Mouse (Mus musculus): ENCODE measurements around the gene Clec1b. TPM values are rescaled to one million over a fixed set of nuclear protein-coding genes. Genes with fewer than 3 reads are reported as not detected.

Clec1b gene
- total RNA-seq (2014; fragmentation: Nextera tagmentation): 0.47 TPM in 1 of 2 replicates, not detected in the other
- total RNA-seq (2017): 2.8 TPM in 1 of 2 replicates, not detected in the other

DNA sequence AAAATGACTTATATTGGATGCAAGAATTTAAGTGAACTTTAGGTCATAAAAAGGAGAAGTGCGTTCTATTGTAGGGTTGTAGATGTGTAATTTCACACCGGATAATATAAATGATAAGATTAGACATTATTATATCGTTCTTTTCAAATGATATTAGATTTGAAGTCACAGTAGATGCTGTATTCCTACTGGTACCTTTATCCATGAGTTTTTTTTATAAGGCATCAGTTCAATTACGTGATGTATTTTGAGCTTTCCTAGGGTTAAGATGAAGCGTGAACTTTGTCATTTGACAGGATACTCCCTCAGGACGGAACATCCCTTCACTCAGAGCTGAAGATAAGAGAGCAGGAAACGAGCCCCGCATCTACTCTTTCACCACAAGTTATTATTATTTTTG lies at the start of gene Clec1b:
Gene Clec1b, plus strand, starts transcription at position 301 of the 400 bp plus-strand sequence.
- ATAC-seq (replicated peaks; ENCODE audit: low FRiP score, low TSS enrichment, poor library complexity, severe bottlenecking): no peak

DNA sequence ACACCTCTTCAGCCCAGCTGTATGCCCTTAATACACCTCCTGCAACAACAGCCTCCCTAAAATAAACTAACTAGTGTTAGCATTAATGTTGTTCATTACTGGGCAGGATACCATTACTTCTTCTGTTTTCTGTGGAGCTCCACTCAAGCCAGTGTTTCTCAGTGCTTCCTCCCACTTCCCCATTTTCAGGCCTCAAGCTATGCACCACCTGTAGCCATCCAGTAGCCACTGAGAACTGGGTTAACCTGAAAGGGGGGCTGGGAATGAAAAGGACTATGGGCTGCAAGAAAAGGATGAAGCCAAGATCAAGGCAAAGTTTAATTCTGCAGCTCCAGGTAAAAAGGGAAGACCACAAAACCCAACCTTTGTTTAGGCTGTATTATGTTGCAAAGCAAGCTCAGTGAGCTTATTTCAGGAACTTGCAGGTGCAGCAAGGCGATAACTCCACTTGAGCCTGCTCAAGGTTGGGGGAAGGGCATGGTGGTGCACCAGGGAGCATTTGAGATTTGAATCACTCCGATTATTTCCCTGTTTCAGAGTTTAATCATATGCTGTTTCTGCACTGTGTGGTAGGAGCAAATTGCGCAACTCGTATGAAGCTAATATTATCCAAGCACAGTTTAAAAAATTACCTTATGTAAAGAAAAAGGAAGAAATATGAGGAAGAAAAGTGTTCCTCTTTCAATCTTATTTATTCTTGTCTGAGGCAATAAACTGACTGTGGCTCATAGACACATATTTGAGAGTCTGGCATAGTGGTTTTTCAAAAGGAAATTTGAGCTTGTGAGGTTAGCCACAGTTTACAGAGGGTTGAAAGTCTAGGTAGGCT lies 47.4 kb upstream of the Clec1b start:
- peak; percentile 92 for ATAC-seq (replicated peaks; ENCODE audit: low FRiP score, low TSS enrichment, poor library complexity, severe bottlenecking)

DNA sequence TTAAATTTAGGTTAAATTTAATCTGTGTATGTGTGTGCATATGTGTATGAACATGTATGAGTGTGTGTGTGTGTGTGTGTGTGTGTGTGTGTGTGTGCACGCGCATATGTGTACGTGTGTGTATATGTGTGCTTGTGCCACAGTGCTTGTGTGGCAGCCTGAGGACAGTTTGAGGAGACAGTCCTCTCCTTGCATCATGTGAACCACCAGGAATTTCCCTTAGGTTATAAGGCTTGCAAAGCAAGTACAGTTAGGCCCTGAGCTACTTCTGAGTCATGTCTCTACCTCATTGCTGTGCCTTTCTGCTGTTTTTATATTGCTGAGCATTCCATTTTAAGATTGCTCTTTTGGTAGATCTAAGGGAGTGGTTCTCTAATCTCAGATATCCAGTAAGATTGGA lies 46.0 kb upstream of the Clec1b start:
- ATAC-seq (replicated peaks; ENCODE audit: low FRiP score, low TSS enrichment, poor library complexity, severe bottlenecking): no peak

DNA sequence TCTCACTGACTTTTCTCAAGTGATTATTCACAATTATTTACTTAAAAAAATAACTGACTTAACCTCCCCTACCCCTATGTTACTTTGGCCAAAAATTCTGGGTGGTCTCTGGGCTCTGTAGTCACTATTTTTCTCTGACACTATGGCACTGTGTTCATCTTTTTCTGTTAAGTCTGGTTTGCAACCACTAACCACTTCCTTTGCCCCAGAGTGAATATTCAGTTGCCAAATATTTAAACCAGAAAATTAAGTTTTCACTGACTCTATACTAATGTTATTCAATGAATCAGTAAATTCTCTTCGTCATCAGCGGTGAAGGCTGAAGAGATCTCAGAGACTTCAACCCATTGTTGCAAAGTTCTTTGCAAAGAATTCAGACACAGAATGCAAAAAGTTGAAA lies 41.3 kb upstream of the Clec1b start:
- no peak for ATAC-seq (replicated peaks; ENCODE audit: low FRiP score, low TSS enrichment, poor library complexity, severe bottlenecking)

DNA sequence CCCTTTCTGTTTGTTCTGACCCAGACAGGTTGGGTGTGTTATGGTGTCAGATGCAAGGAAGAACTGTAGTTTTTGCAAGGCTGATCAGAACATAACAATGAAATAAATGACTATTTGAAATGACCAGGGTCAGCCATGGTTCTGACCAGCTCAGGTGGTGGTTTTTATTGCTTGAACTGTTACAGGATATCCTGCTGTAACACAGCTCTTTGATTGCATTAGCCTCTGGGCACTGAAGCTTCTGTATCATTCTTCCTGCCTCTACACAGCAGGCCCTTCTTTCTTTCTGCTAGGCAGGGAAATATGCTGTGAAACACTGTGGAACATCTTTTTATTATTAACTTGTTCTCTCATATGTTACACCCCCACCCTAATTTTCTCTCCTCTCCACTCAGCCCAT lies 40.7 kb upstream of the Clec1b start:
- no peak for ATAC-seq (replicated peaks; ENCODE audit: low FRiP score, low TSS enrichment, poor library complexity, severe bottlenecking)

DNA sequence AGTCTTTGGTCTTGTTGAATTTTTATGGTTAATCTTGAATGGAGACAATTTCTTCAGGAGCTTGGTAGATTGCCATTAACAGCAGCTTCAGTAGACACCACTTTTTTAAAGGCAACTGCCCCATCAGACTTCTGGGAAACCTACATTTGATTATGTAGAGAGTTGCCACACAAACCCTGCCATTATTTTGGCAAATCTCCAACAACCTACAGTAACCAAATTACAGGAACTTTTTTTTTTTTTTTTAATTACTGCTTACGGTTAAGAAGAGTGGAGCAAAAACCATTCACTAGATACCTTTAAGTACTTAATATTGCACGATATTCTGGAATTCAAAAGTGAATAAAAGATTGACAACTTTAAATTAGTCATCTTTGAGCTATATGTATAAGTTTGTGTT lies 37.6 kb upstream of the Clec1b start:
- no peak for ATAC-seq (replicated peaks; ENCODE audit: low FRiP score, low TSS enrichment, poor library complexity, severe bottlenecking)

DNA sequence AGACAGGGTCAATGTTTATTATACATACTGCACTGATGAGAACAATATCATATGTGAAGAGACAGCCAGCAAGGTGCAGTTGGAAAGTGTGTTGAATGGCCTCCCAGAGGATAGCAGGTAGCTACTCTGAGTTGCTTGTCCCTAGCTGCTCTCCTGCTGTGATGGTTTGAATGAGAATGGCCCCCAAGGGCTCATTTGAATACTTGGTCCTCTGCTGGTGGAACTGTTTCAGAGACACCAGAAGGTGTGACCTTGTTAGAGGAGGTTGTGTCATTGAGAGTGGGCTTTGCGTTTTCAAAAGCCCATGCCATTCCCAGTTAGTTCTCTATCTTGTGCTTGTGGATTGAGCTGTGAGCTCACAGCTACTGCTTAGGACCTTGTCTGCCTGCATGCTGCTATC lies 33.2 kb upstream of the Clec1b start:
- ATAC-seq (replicated peaks; ENCODE audit: low FRiP score, low TSS enrichment, poor library complexity, severe bottlenecking): no peak

DNA sequence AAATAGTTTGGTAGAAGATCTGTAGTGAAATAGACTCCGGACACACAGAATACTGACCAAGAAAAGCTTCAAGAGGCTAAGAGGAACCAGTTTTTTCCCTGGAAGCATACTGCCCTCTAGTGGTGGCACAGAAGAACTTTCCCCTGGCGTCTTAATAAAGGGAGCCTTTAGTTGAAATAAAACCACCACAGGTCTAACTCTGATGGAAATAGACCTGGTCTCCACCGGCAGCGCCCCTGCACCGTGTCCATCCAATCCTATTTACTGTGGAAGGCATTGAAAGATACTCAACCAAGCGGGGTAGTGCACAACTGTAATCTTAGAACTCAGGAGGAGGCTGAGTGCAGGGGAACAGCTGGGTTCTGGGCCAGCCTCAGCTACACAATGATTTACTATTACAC lies 31.1 kb upstream of the Clec1b start:
- ATAC-seq (replicated peaks; ENCODE audit: low FRiP score, low TSS enrichment, poor library complexity, severe bottlenecking): peak; percentile 85

DNA sequence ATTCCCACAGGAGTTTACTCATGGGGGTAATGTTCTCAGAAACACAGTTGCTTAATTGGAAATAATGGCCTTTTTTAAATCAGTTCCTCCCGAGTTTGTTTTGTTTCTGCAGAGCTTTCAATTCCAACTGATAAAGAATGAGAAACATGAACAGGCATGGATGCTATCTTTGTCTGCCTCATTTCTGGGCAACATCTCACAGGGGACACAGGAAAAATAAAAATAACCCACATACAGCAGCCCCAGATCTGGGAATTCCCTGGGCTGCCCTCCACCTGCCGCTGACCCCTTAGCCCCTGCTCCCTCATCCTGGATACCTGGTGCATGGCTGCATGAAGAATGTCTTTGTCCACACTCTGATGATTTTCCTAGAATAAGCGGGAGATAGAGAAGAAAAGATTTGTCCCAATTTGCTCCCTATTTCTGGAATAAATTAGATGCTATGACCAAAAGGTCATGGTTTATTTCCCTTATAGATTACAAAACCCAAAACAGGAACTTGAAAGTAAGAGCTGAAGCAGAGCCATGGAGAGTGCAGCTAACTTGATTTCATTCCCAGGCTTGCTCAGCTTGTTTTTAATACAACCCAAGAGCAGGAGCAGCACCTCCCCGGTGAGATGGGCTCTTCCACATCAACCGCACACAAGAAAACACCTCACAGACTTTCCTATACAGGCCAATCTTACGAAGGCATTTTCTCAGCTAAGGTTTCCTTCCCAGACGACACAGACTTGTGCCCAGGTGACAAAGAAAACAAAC lies 27.5 kb upstream of the Clec1b start:
- no peak for ATAC-seq (replicated peaks; ENCODE audit: low FRiP score, low TSS enrichment, poor library complexity, severe bottlenecking)

DNA sequence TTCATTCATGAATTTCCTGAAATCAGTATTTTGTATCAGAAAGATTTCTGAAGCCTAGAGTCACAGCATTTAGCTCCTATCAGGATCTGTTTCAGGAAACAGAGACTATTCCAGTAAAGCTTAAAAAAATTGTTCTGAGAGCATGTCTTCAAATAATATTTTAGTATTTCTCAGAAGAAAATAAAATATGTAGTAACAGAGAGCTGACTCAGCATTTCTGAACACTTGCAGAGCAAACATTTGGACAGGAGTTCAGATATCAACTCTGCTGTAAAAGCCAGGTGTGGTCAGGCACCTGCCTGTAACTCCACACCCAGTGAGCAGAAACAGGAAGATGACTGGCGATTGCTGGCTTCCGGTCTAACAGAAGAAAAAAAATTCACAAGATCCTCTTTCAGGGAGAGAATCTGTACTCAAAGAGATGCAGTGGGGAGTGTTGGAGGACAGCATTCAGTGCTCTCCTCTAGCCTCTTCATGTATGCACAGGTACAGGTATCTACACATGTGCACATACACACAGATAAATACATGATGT lies 22.1 kb upstream of the Clec1b start:
- no peak for ATAC-seq (replicated peaks; ENCODE audit: low FRiP score, low TSS enrichment, poor library complexity, severe bottlenecking)

DNA sequence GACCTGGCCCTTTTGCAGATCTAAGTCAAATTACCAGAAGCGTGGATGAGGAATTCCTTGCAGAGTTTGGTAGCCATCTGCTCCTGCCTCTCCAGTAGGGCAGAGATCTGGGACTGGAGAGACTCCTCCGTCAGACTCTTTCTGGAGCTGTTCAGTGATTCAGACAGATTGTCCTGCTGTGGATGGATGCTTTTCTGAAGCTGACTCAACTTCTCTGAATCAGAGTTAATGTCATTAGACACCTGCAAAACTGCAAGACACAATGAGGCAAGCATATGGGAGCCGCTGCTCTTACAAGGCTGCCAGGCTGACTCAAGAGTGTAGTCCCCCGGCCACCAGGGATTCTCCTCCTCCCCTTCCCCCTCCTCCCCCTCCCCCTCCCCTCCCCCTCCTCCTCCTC lies 16.6 kb upstream of the Clec1b start:
- ATAC-seq (replicated peaks; ENCODE audit: low FRiP score, low TSS enrichment, poor library complexity, severe bottlenecking): no peak

DNA sequence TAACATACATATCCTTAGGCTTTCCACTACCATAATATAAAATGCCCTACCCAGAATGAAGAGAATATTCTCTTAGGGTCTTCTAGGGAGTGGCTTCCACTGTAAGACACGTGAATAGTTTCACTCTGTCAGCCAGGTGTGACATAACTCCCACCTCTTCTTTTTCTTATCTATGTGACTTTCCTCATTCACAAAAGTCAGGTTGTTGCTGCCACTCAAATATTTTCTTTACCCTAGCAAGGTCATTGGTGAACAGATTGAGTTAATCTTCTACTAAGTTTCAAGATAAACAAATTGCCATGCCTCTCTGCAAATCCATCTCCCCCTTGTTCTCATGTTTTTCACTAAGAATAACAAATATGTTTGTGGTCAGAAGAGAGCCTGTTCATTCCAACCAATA lies 15.4 kb upstream of the Clec1b start:
- no peak for ATAC-seq (replicated peaks; ENCODE audit: low FRiP score, low TSS enrichment, poor library complexity, severe bottlenecking)

DNA sequence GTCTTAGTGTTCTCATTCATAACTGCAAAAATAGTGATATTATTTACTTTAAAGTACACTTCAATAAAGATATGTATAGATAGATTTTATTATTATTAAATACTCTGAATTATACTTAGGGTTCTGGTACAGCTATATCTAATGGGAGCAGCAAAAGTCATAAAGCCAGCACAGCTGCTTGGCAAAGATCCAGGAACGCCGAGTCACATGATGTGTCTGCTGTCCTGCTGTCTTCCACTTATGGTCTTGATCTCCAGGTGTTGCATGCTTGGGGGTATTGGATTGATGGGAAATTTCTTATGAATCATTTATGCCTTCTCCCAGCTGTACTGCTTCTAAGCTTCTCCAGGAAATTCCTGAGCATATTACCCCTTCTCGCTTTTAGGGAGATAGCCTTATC lies 13.6 kb upstream of the Clec1b start:
- no peak for ATAC-seq (replicated peaks; ENCODE audit: low FRiP score, low TSS enrichment, poor library complexity, severe bottlenecking)

DNA sequence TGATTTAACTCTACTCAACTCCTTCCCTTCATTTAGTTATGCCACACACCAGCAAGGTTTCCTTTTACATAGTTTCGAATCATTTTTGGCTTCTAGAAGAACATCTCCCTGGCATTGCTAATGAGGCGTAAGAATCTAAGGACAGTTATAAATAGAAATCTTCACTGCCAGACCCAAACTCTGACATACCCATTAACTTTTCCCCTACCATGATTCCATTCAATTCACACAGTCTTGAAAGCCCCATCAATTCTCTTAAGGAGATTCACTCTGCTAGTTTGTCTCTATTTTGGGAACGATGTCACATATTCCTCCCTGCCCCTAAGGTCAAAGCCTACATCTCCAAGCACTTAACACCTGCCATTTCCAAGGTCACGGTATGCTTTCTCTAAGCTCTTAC lies 12.1 kb upstream of the Clec1b start:
- ATAC-seq (replicated peaks; ENCODE audit: low FRiP score, low TSS enrichment, poor library complexity, severe bottlenecking): no peak

DNA sequence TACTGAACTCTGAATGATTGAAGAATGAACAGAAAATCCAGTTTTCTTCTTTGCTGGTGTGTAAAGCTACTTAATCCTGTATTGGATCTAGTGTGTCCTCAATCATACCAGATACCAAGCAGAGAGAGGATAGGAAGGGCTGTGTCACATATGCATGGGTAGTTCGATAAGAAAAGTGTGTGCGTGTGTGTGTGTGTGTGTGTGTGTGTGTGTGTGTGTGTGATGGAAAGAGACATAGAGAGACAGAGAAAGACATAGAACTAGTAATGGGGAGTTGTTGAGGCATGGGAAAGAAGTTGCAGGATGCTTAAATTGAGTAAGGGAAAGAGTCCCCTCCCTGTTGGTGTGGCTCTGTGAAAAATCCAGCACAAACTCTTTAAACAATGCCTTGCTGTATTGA lies 11.3 kb upstream of the Clec1b start, which contains the start of gene Clec12b:
Gene Clec12b, minus strand, starts transcription at position 101 of the 400 bp plus-strand sequence.
- no peak for ATAC-seq (replicated peaks; ENCODE audit: low FRiP score, low TSS enrichment, poor library complexity, severe bottlenecking)

DNA sequence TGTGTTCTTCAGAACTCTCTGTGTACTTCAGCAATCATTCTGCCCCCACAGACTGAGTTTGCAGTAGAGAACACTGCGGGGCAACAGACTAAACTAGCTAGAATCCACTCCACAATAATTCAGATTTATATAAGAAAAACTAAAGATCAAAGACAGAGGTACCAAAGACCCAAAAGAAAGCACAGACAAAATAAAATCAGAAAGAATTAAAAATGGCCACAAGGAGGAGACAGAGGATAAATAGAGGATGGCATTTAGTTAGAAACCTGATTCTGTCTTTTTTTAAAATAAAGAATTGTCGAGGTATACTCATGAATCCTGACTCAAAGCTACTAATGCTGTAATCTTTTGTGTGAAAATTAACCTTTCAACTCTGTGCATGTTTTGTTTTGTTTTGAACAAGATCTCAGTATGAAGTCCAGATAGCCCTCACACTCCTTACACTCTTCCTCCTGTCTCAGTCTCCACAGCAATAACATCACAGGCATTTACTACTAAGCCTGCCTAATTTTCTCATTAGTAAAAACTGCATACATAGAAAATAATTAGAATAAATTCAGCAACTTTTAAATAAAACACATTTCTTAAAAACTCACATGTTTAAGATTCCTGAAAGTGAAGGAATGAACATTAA lies 3.9 kb upstream of the Clec1b start:
- ATAC-seq (replicated peaks; ENCODE audit: low FRiP score, low TSS enrichment, poor library complexity, severe bottlenecking): 0 out of 2 replicates have a peak, but pooled peaks have one; percentile 51

DNA sequence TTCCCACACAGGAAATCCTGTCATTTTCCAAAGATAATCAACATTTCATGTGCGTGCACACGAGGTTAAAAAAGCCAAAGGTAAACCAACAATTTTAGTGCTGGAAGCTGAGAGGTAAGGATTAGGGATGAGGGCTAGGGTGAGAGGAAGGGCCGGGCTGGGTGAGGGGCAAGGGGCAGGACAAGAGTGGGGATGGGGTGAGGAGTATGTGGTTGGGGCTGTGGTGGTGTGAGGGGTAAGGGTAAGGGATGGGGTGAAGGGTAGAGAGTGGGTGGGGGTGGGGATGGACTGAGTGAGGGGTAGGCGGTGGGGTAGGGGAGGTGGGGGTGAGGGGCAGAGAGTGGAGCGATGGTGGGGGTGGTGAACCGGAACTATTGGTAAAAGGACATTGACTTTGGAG lies 3.4 kb upstream of the Clec1b start:
- no peak for ATAC-seq (replicated peaks; ENCODE audit: low FRiP score, low TSS enrichment, poor library complexity, severe bottlenecking)

DNA sequence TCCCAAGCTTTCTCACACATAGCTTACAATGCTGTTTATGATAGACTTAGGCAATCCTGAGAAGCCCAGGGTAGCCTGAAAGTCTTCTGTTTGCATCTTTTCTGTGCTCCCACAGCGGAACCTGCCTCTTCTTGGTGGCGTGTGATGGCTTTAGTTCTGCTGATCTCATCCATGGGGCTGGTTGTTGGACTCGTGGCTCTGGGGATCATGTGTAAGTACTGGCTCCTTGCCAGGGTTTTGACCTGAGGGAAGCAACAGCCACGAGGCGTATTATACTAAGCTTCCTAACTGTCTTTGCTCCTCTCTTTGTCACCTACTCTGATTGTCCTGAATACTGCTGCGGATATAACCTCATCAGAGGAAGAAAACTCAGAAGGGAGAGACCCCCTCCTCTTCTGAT lies 2.8 kb downstream of the Clec1b start:
- 0 out of 2 replicates have a peak, but pooled peaks have one; percentile 34 for ATAC-seq (replicated peaks; ENCODE audit: low FRiP score, low TSS enrichment, poor library complexity, severe bottlenecking)

DNA sequence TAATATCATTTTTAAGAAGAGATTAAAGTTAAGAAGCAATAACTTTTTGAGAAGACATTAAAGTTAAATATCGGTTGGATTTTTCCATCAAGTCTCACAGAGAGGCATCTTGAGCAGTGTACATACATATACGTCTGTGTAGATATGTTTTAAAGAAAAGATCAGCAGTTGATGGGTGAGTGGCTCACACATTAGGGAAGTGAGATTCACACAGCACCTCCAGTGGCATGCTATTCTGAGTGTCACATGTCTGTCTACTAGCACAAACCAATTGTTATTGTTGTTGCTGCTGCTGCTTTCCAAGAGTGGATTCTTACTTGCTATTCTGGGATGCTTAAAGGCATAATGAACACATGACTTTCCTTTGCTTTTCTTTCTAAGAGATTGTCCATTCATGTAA lies 5.3 kb downstream of the Clec1b start:
- no peak for ATAC-seq (replicated peaks; ENCODE audit: low FRiP score, low TSS enrichment, poor library complexity, severe bottlenecking)

DNA sequence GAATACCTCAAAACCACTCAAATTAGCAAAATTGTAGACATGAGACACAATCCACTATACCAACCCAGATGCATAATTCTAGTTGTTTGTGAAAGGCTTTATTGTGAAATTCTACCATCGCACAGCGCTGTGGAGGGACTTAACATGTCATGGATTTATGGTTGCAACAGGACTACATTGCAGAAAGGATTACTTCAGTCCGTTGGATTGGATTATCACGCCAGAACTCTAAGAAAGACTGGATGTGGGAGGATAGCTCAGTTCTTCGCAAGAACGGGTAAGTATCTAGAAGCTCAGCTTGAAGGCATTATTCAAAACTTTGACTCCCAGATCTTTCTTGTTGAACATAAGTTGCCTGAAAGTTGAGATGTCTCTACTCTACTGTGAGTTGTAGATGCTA lies 6.3 kb downstream of the Clec1b start:
- ATAC-seq (replicated peaks; ENCODE audit: low FRiP score, low TSS enrichment, poor library complexity, severe bottlenecking): no peak

Data from megakaryocyte-erythroid progenitor cell, adult 5-6 weeks (primary cell).